ENCODE assay signal across 13 mouse cellular contexts in genomic region chr10:94122595-94122994, GRCm38 (mm10). TPM values are rescaled to one million over a fixed set of nuclear protein-coding genes. Genes with fewer than 3 reads are reported as not detected.
A peak's percentile ranks its signal among the peaks of the same experiment; 100 is the strongest.
DNase-seq lines count a peak whose midpoint lies in the region; ATAC-seq and TF ChIP-seq lines count a peak whose summit lies in the region.
"Had no signal": no experiment of that assay in that cellular context is flagged by ENCODE, and none has a peak within 500 bp of the region (broad histone marks: within the 10 kb centered on the region; RNA-seq: fewer than 3 reads in every experiment).

No protein-coding gene starts in this region.

- no peaks in the 10 kb centered on the region for H3K27me3 ChIP-seq in liver, embryonic 14.5 days (ENCODE audit: control insufficient read depth, insufficient read depth, low read length)
- H3K27me3 ChIP-seq: hindbrain, embryonic 13.5 days; limb, embryonic 12.5 days had no signal

- 45% methylated on average over 7 of the region's 7 CpGs for WGBS in liver, embryonic 14.5 days (ENCODE audit: insufficient replicate concordance)

- peak; percentile 74 for TF ChIP-seq EP300 in liver, embryonic 14.5 days (IDR thresholded peaks at IDR 0.05; ENCODE audit: low read depth)

- TF ChIP-seq CTCF in liver, embryonic 14.5 days (IDR thresholded peaks at IDR 0.05; ENCODE audit: low read depth): no peak

- H3K9me3 ChIP-seq in liver, embryonic 14.5 days (ENCODE audit: control insufficient read depth, low read length): no peaks in the 10 kb centered on the region
- H3K9me3 ChIP-seq: hindbrain, embryonic 13.5 days; limb, embryonic 12.5 days had no signal

- peaks cover 7% of the 10 kb centered on the region; the same call in 1 of the 2 replicates for H3K36me3 ChIP-seq in liver, embryonic 14.5 days (replicated peaks; ENCODE audit: control insufficient read depth, insufficient read depth, low read depth)

- H3K4me1 ChIP-seq in liver, embryonic 14.5 days (replicated peaks; ENCODE audit: control insufficient read depth in 2 of 2, insufficient read depth in 2 of 2, low read length in 1 of 2): peaks cover 0 to 10% of the 10 kb centered on the region in 2 experiments; a peak in 3 of 4 replicates
- H3K4me1 ChIP-seq: hindbrain, embryonic 13.5 days; limb, embryonic 12.5 days had no signal

- H3K4me2 ChIP-seq in liver, embryonic 14.5 days (ENCODE audit: low read depth): no peak overlapping the region
- H3K4me2 ChIP-seq: hindbrain, embryonic 13.5 days; limb, embryonic 12.5 days had no signal

- ATAC-seq in liver, embryonic 14.5 days (ENCODE audit: insufficient read depth): peak; percentile 94
- ATAC-seq: forebrain, postnatal 0 days had no signal

- no peak overlapping the region for H3K4me3 ChIP-seq in liver, embryonic 14.5 days (ENCODE audit: insufficient read depth in 1 of 2, low read depth in 2 of 2, low read length in 2 of 2)
- H3K4me3 ChIP-seq: hindbrain, embryonic 13.5 days; limb, embryonic 12.5 days had no signal

- no peak overlapping the region for H3K9ac ChIP-seq in liver, embryonic 14.5 days (replicated peaks)
- H3K9ac ChIP-seq: forebrain, postnatal 0 days; hindbrain, embryonic 13.5 days; limb, embryonic 12.5 days had no signal

- DNase-seq in layer of hippocampus, adult 11-12 months (ENCODE audit: low spot score): peak; percentile 62
- DNase-seq in layer of hippocampus, adult 9-10 months (ENCODE audit: low spot score): no peak
- peak; percentile 4 for DNase-seq in c-Kit-negative CD71-positive TER-119-positive erythroid progenitor cells, embryonic 14.5 days (ENCODE audit: low read depth, low spot score)
- DNase-seq in liver, embryonic 14.5 days (ENCODE audit: low read depth in 3 of 3, low spot score in 3 of 3): peak; percentile 59 to 71 (median 66)
- DNase-seq in spleen, postnatal 36 days (ENCODE audit: low spot score in 2 of 2): peak; percentile 20 to 33
- no peak for DNase-seq in lung, postnatal 36 days
- no peak for DNase-seq in ovary, postnatal 36 days (ENCODE audit: low spot score)
- DNase-seq in left cerebral cortex, adult 18-20 months (ENCODE audit: low spot score in 2 of 2): no peak
- DNase-seq: cerebellum, adult 9-11 months; forebrain, postnatal 0 days; kidney, adult 11 months had no signal

- no peak overlapping the region for H3K27ac ChIP-seq in liver, embryonic 14.5 days
- H3K27ac ChIP-seq: hindbrain, embryonic 13.5 days; limb, embryonic 12.5 days had no signal

RNA-seq across cellular contexts. Expression of gene Nr2c1, which starts 25.2 kb away (rescaled TPM):
- polyA plus RNA-seq in liver, embryonic 14.5 days (2012; rRNA removed): 2.2 and 2.3 TPM in 2 replicates
- 2.2 and 2.5 TPM in 2 replicates for polyA plus RNA-seq in liver, embryonic 14.5 days (2014; fragmentation: Nextera tagmentation; extraction: Ambion mirVana)
- total RNA-seq in left cerebral cortex, adult 18-20 months (2021): 1 to 10 TPM; 9.3 to 9.5 TPM

Comparison
In these comparisons a context has a peak if more than half of its experiments do, and no peak if none do; other contexts are left out.
1. DNase-seq: peak in layer of hippocampus, adult 11-12 months (single experiment), c-Kit-negative CD71-positive TER-119-positive erythroid progenitor cells, embryonic 14.5 days (single experiment), liver, embryonic 14.5 days (3 of 3) and spleen, postnatal 36 days (2 of 2); none in layer of hippocampus, adult 9-10 months (single experiment), lung, postnatal 36 days (single experiment), ovary, postnatal 36 days (single experiment) and left cerebral cortex, adult 18-20 months (0 of 2).